11 mouse cellular contexts compared by ENCODE assay signal in the genomic region with DNA sequence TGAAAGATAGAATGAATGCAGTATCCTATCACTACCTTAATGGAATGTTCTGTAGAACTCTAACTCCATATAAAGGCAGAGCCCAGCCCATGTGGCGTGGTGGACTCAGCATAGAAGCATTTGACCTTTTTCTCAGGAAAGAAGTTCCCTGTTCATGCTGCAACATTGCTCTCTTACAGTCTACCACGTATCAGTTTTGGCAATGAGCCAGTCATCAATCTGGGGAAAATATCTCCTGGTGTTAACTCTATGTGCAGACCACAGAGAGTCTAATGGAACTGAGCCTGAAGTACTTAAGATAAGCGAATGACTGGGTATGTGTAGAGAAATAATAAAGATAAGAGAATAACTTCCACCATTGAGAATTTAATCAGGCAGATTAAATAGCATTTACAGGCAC.
"Had no signal": no experiment of that assay in that cellular context is flagged by ENCODE, and none has a peak within 500 bp of the region (broad histone marks: within the 10 kb centered on the region; RNA-seq: fewer than 3 reads in every experiment).

No protein-coding gene starts in this region.

- H3K4me1 ChIP-seq: limb, embryonic 15.5 days; liver, embryonic 12.5 days; lung, embryonic 15.5 days; midbrain, embryonic 15.5 days had no signal

- DNase-seq: kidney, adult 9 months; kidney, postnatal 36 days; layer of hippocampus, adult 9-11 months; layer of hippocampus, postnatal 36 days; thymus, postnatal 14 days had no signal

- H3K27me3 ChIP-seq: limb, embryonic 15.5 days; liver, embryonic 12.5 days; lung, embryonic 15.5 days; midbrain, embryonic 15.5 days had no signal

- H3K9ac ChIP-seq: limb, embryonic 15.5 days; liver, embryonic 12.5 days; lung, embryonic 15.5 days; midbrain, embryonic 15.5 days had no signal

- H3K9me3 ChIP-seq: limb, embryonic 15.5 days; liver, embryonic 12.5 days; lung, embryonic 15.5 days; midbrain, embryonic 15.5 days had no signal

- H3K4me2 ChIP-seq: limb, embryonic 15.5 days; liver, embryonic 12.5 days; lung, embryonic 15.5 days; midbrain, embryonic 15.5 days had no signal

- ATAC-seq: liver, embryonic 12.5 days; midbrain, embryonic 15.5 days had no signal

- H3K36me3 ChIP-seq: limb, embryonic 15.5 days; liver, embryonic 12.5 days; lung, embryonic 15.5 days; midbrain, embryonic 15.5 days had no signal

- H3K4me3 ChIP-seq: limb, embryonic 15.5 days; liver, embryonic 12.5 days; lung, embryonic 15.5 days; midbrain, embryonic 15.5 days had no signal

- H3K27ac ChIP-seq: kidney, postnatal 0 days; limb, embryonic 15.5 days; liver, embryonic 12.5 days; lung, embryonic 15.5 days; midbrain, embryonic 15.5 days; stomach, postnatal 0 days had no signal
